Mouse (Mus musculus) brown adipose tissue, adult 24 weeks (tissue): ENCODE measurements around the gene Psmc2. TPM values are rescaled to one million over a fixed set of nuclear protein-coding genes. Genes with fewer than 3 reads are reported as not detected.
A peak's percentile ranks its signal among the peaks of the same experiment; 100 is the strongest.

Source experiments
- H3K27ac ChIP-seq: fragments of 200-500 bp; replicated peaks from 2 replicates; pipeline ENCODE4 v1.5.1; 2012; ENCODE audit warnings: low read depth, mild to moderate bottlenecking, low read length
- H3K4me1 ChIP-seq: fragments of 200-500 bp; 2 replicates; pipeline ENCODE4 v1.6.1; 2012; ENCODE audit warnings: low read length, mixed read lengths; ENCODE audit not compliant: control insufficient read depth, insufficient read depth, insufficient read length
- H3K4me3 ChIP-seq: fragments of 200-500 bp; 2 replicates; pipeline ENCODE4 v1.5.1; 2012; ENCODE audit warnings: low read depth, mild to moderate bottlenecking, low read length, moderate library complexity; ENCODE audit not compliant: insufficient read depth
- polyA plus RNA-seq: library from polyadenylated mRNA; stranded (reverse); fragments of >200 nt; gene quantifications from 2 replicates; pipeline ENCODE4 v1.2.4, GENCODE M21; 2012; ENCODE audit not compliant: missing spikeins, insufficient read depth, insufficient read length

Gene Psmc2
- polyA plus RNA-seq, 1 experiment = 83.9 TPM

DNA sequence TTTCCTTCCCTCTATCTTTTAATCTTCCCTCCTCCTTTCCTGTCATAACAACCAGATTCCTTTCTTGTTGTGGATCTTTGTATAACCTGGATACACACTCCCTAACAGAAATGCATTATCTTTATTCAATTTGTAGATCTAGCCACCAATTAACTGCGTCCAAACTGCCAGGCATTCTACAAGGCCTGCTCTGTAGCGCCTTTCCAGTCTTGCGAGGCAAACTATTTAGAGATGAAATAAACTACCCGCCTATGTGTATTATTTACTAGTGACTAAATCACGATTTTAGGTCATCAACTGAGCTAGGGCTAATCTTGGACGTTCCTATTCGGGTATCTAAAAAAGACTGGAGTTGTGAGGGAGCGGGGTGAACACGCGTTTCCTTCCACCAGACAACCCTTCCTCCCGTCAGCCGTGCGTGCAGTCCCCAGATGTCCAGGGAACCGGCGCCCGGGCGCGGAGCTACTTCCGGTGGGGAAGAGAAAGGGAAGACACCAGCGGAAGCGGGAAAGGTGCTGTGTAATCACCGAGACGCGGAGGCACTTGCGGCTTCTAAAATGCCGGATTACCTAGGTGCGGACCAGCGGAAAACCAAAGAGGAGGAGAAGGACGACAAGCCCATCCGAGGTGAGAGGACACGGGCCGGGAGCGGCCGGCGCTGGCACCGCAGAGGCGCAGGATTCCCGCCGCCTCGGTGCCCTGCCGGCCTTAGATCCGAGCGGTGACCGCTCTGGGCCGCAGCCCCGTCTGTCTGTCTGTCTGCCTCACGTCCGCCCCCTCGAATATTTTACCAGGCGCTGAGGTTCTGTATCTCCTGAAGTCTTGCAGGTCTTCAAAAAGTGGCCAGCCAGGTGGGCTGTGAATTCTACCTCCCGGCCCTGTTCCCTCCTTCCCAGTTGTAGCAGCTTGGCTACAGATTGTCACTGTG is 1.4 kb downstream of the Psmc2 start:
- H3K4me1 ChIP-seq = peaks cover 10% of the 10 kb centered on the region; the same call in 1 of the 2 replicates
- peak overlapping the region; percentile 84 for H3K27ac ChIP-seq
- H3K4me3 ChIP-seq = peak overlapping the region; percentile 81

DNA sequence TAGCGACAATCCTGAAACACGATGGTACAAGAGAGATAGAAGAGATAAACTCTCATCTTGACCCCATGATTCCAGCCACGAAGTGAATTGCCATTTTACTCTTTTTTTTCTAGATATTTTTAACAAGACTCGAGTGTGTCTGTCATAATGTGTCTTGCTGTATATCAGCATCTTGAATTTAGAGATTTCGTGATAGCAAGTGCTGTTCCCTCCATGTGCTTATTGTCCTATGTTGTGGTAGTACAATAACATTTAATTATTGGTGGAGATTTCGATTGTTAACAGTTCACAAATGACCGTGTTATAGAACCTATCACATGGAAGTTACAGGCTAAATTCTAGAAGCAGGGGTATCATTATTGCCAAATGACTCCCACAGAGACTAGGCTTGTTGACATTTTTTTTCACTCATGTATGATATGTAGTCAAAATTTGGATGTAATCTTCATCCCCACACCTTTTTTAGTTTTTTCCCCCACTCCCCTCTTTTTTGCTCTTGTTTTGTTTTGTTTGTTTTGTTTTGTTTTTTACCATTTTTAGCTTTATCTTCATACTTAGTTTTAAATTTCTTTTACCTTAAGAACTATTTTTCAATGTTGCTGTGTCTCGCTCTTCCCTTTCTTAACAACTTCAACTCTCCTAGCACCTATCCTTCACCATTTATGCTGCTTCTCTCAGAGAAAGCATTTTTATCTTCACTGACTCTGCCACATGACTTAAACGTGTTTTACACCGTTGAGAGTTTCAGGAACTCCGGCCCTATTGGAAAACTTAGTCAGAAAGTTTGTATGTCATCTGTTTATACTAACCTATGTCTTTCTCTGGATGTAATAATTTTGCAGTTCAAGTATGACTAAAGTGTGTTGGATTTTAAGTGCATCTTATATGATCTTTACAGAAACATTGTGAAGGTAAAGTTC is 2.4 kb downstream of the Psmc2 start:
- Histone ChIP-seq H3K4me1 (peaks cover 10% of the 10 kb centered on the region; the same call in 1 of the 2 replicates), H3K4me3 (peak overlapping the region; percentile 81), H3K27ac (peak overlapping the region; percentile 84; the same call in 1 of the 2 replicates)

GRCm38 (mm10) chr5:21789061-21789460 is 4.0 kb downstream of the Psmc2 start:
- H3K4me1 ChIP-seq = peaks cover 10% of the 10 kb centered on the region; the same call in 1 of the 2 replicates
- no peak overlapping the region for H3K4me3 ChIP-seq
- H3K27ac ChIP-seq = no peak overlapping the region

GRCm38 (mm10) chr5:21792166-21792565 is 7.1 kb downstream of the Psmc2 start:
- Histone ChIP-seq H3K27ac (no peak overlapping the region), H3K4me3 (no peak overlapping the region), H3K4me1 (peaks cover 10% of the 10 kb centered on the region; the same call in 1 of the 2 replicates)

GRCm38 (mm10) chr5:21802907-21803306 is 17.8 kb downstream of the Psmc2 start:
- Histone ChIP-seq H3K27ac (no peak overlapping the region), H3K4me3 (no peak overlapping the region), H3K4me1 (no peaks in the 10 kb centered on the region)

- no peak overlapping the region for H3K4me3 ChIP-seq
- no peak overlapping the region for H3K27ac ChIP-seq
- no peaks in the 10 kb centered on the region for H3K4me1 ChIP-seq
Measured at GRCm38 (mm10) chr5:21803691-21804188, 18.7 kb downstream of the Psmc2 start.

DNA sequence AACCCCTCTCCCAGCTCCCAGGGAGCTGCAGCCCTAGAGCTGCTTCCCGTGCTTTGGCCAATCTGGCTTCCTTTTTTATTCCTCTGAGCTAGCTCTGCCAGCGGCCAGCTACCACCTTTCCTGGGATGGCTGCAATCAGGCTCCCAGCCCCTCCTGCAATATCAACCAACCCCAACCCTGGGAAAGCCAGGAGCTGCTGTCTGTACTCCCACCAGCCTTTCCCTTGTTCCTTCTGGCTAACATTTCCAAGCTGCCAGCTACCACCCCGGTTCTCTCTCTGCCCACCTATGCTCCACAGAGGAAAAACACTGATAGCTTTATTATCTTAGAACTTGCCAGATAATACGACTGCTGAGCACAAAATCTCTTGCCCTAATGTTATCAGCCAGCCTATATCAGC is 19.8 kb downstream of the Psmc2 start:
- Histone ChIP-seq H3K27ac (no peak overlapping the region), H3K4me1 (no peaks in the 10 kb centered on the region), H3K4me3 (no peak overlapping the region)

DNA sequence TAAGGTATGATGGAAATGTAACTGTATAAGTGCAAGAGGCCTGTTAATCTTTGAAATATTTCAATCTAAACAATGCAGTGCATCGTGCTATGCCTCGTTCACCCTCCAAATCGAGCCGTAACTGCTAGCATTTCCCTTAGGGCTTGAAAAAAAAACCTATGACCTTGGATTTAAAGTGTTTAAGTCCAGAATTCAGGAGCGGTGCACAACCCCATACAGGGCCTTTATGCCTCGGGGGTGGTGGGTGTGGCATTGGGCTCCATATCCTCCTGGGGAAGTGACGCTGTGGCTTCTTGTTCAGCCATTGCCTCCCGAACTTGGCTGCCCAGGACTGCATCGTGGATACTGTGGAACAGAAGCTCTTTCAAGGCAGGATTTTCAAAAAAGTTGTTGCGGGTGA is 25.8 kb downstream of the Psmc2 start:
- H3K4me3 ChIP-seq = no peak overlapping the region
- no peaks in the 10 kb centered on the region for H3K4me1 ChIP-seq
- H3K27ac ChIP-seq = no peak overlapping the region

DNA sequence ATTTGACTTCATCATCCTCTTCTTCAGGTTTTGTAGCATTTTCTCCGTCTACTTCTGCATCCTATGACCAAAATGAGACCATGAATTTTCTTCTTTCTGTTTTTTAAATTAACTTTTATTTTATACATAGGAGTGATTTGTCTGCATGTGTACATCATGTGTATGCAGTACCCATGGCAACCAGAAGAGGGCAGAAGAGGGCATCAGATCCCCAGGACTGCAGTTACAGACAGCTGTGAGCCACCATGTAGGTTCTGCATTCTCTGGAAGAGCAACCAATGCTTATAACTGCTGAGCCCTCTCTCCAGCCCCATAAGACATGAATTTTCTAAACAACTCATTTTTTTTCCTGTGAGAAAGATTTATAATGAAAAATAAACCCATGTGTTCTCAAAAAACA is 28.9 kb downstream of the Psmc2 start:
- no peak overlapping the region for H3K4me3 ChIP-seq
- H3K27ac ChIP-seq = no peak overlapping the region
- no peaks in the 10 kb centered on the region for H3K4me1 ChIP-seq

- no peak overlapping the region for H3K27ac ChIP-seq
- H3K4me3 ChIP-seq = no peak overlapping the region
- no peaks in the 10 kb centered on the region for H3K4me1 ChIP-seq
Measured at GRCm38 (mm10) chr5:21826370-21826769, 41.3 kb downstream of the Psmc2 start.

DNA sequence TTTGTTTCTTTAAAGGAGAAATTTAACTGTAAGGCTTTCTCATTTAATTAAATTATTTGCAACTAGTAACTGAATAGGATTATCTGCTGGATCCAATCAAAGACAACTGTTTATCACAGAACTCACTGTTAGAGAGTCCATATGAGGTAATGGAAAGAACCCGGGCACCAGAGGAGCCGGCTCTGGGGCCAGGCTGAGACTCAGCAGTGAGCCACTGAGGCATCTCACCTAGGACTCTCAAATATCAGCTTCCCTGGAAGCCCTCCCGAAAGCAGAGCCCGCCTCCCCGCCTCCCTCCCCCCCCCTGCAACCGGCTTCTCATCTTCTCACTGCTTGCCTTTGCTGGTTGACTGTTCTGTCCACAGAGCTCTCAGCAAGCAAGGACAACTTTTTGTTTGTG is 42.6 kb downstream of the Psmc2 start:
- Histone ChIP-seq H3K4me1 (no peaks in the 10 kb centered on the region), H3K4me3 (no peak overlapping the region)

DNA sequence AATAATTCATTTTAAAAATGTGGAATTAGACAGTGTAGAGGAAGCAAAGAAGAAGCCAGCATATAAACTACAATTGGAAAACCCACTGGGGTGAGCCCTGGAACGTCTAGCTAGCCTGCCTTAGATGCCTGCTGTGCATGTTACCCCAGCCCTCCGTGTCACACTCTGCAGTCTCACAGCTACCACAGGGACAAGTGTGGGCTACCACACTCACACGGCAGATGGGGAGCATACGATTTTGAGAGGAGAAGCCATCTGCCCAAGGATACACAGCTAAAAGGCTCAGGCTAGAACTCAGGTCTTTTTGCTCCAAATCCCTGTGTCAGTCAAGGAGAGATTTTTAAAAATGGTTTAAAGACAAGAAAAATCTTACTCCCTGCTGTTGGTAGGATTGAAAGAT is 43.8 kb downstream of the Psmc2 start:
- H3K4me3 ChIP-seq = no peak overlapping the region
- no peak overlapping the region for H3K27ac ChIP-seq
- H3K4me1 ChIP-seq = no peaks in the 10 kb centered on the region

More for the DNA sequence above, 42.6 kb downstream of the Psmc2 start:
- no peak overlapping the region for H3K27ac ChIP-seq

- Histone ChIP-seq H3K27ac (no peak overlapping the region), H3K4me1 (no peaks in the 10 kb centered on the region), H3K4me3 (no peak overlapping the region)
Measured at GRCm38 (mm10) chr5:21831761-21832160, 46.7 kb downstream of the Psmc2 start.

GRCm38 (mm10) chr5:21844676-21845075 is 59.6 kb downstream of the Psmc2 start:
- Histone ChIP-seq H3K4me3 (no peak overlapping the region), H3K27ac (no peak overlapping the region), H3K4me1 (no peaks in the 10 kb centered on the region)
